Mouse (Mus musculus) intestine, embryonic 14.5 days (tissue): Measurements from ENCODE around the gene Isoc2a. TPM values are rescaled to one million over a fixed set of nuclear protein-coding genes. Genes with fewer than 3 reads are reported as not detected.

Experiments
- polyA plus RNA-seq: library from polyadenylated mRNA; unstranded; fragments of >200 nt; fragmentation: Nextera tagmentation; extraction: Ambion mirVana; gene quantifications from 2 replicates; pipeline ENCODE4 v1.2.1, GENCODE M21; 2014

Isoc2a gene
- polyA plus RNA-seq, 1 experiment from 2014 or later: 0.96 TPM

Other genes with a start within 250 kb of the Isoc2a start
- 2.5 and 3.8 TPM in 2 replicates for gene Tmem86b, start 245.7 kb upstream of the Isoc2a start, polyA plus RNA-seq
- gene Ppp6r1, start 218.1 kb upstream of the Isoc2a start, polyA plus RNA-seq: 7.3 and 8.5 TPM in 2 replicates
- 102 and 105 TPM in 2 replicates for gene Hspbp1, start 192.1 kb upstream of the Isoc2a start, polyA plus RNA-seq
- gene Brsk1, start 186.5 kb upstream of the Isoc2a start, polyA plus RNA-seq: 1.7 and 1.9 TPM in 2 replicates
- gene Tmem150b, start 151.9 kb upstream of the Isoc2a start, polyA plus RNA-seq: 0.66 and 0.85 TPM in 2 replicates
- gene Kmt5c, start 137.0 kb upstream of the Isoc2a start, polyA plus RNA-seq: 63.6 and 66.9 TPM in 2 replicates
- gene Cox6b2, start 124.1 kb upstream of the Isoc2a start, polyA plus RNA-seq: 54.1 and 61.8 TPM in 2 replicates
- not detected in 2 replicates for gene Fam71e2, start 105.9 kb upstream of the Isoc2a start, polyA plus RNA-seq
- 0.28 TPM in 1 of 2 replicates, not detected in the other for gene Il11, start 94.3 kb upstream of the Isoc2a start, polyA plus RNA-seq
- gene Tmem190, start 94.2 kb upstream of the Isoc2a start, polyA plus RNA-seq: 0.52 TPM in 1 of 2 replicates, not detected in the other
- 14.5 and 24.3 TPM in 2 replicates for gene Tmem238, start 87.5 kb upstream of the Isoc2a start, polyA plus RNA-seq
- gene Rpl28, start 84.3 kb upstream of the Isoc2a start, polyA plus RNA-seq: 293 and 321 TPM in 2 replicates
- gene Ube2s, start 64.6 kb upstream of the Isoc2a start, polyA plus RNA-seq: 354 and 371 TPM in 2 replicates
- 0.30 and 0.42 TPM in 2 replicates for gene Shisa7, start 32.5 kb upstream of the Isoc2a start, polyA plus RNA-seq
- 6.3 and 8.9 TPM in 2 replicates for gene Isoc2b, start 6.9 kb upstream of the Isoc2a start, polyA plus RNA-seq
- not detected in 2 replicates for gene Gm36210, start 29.4 kb downstream of the Isoc2a start, polyA plus RNA-seq
- 3.3 and 4.0 TPM in 2 replicates for gene Zfp628, start 38.1 kb downstream of the Isoc2a start, polyA plus RNA-seq
- gene Nat14, start 44.9 kb downstream of the Isoc2a start, polyA plus RNA-seq: 3.1 and 3.3 TPM in 2 replicates
- 3.7 and 4.0 TPM in 2 replicates for gene Ssc5d, start 48.6 kb downstream of the Isoc2a start, polyA plus RNA-seq
- 0.23 and 0.26 TPM in 2 replicates for gene Sbk2, start 87.3 kb downstream of the Isoc2a start, polyA plus RNA-seq
- gene Sbk3, start 94.0 kb downstream of the Isoc2a start, polyA plus RNA-seq: 0.16 TPM in 1 of 2 replicates, not detected in the other
- 30.6 and 35.4 TPM in 2 replicates for gene Zfp579, start 119.0 kb downstream of the Isoc2a start, polyA plus RNA-seq
- gene Zfp524, start 137.3 kb downstream of the Isoc2a start, polyA plus RNA-seq: 15.7 and 16.0 TPM in 2 replicates
- 37.5 and 40.3 TPM in 2 replicates for gene Fiz1, start 137.5 kb downstream of the Isoc2a start, polyA plus RNA-seq
- 1.0 and 2.0 TPM in 2 replicates for gene Gm44973, start 138.3 kb downstream of the Isoc2a start, polyA plus RNA-seq
- gene Zfp865, start 143.2 kb downstream of the Isoc2a start, polyA plus RNA-seq: 6.2 and 7.2 TPM in 2 replicates
- gene Ccdc106, start 143.4 kb downstream of the Isoc2a start, polyA plus RNA-seq: 15.1 and 17.1 TPM in 2 replicates
- not detected in 2 replicates for gene 4632433K11Rik, start 157.0 kb downstream of the Isoc2a start, polyA plus RNA-seq
- gene Zfp784, start 161.3 kb downstream of the Isoc2a start, polyA plus RNA-seq: 4.8 and 6.3 TPM in 2 replicates
- gene Zfp580, start 174.4 kb downstream of the Isoc2a start, polyA plus RNA-seq: 38.3 and 40.1 TPM in 2 replicates
- gene U2af2, start 185.0 kb downstream of the Isoc2a start, polyA plus RNA-seq: 129 and 133 TPM in 2 replicates
- 57.8 and 65.1 TPM in 2 replicates for gene Epn1, start 203.1 kb downstream of the Isoc2a start, polyA plus RNA-seq
- not detected in 2 replicates for gene Rfpl4, start 239.8 kb downstream of the Isoc2a start, polyA plus RNA-seq
- gene Rasl2-9, start 248.8 kb downstream of the Isoc2a start, polyA plus RNA-seq: 0.54 and 0.72 TPM in 2 replicates